Mouse (Mus musculus): ENCODE data around the gene Pip4k2c.
"Not testable (repeated sequence)": the region's sequence is repeated elsewhere in the genome, so short reads cannot be mapped to it uniquely, and the experiment has no call there.

DNA sequence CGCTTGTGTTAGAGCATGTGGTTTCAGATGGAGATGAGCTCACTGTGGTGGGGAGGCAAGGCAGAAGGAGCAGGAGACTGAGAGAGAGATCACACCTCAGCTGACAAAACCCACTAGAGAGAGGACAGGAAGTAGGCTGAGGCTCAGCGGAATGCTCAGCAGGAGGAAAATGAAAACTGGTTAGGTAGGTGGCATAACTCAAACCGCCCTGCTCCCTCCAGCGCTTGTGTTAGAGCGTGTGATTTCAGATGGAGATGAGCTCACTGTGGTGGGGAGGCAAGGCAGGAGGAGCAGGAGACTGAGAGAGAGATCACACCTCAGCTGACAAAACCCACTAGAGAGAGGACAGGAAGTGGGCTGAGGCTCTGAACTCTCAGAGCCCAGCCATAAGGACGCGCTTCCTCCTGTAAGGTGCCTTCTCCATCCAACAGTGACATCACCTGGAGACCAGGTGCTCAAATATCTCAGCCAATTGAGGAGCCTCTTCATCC lies 48.6 kb downstream of the Pip4k2c start:
- not testable (repeated sequence) for TF ChIP-seq CHD2 (IDR thresholded peaks at IDR 0.05; ENCODE audit: low read depth, low read length); MAFK (IDR thresholded peaks at IDR 0.05; ENCODE audit: insufficient read depth, low read depth, low read length); ZC3H11A (IDR thresholded peaks at IDR 0.05; ENCODE audit: borderline replicate concordance, low read depth, low read length); HCFC1 (IDR thresholded peaks at IDR 0.05; ENCODE audit: borderline replicate concordance, insufficient read depth, low read length)

Data from ES-E14 (cell line).